Mouse (Mus musculus) embryonic fibroblast, embryonic 13.5 days (primary cell): Measurements from ENCODE around the gene Acad11.

Experiments used
- CTCF ChIP-seq: IDR thresholded peaks from 2 replicates; pipeline ENCODE4 v1.5.1; 2011; ENCODE audit warnings: mild to moderate bottlenecking, control low read depth, low read length, moderate library complexity, borderline replicate concordance; ENCODE audit not compliant: insufficient read depth
- POLR2A ChIP-seq: IDR thresholded peaks from 2 replicates; pipeline ENCODE4 v1.6.1; 2011; ENCODE audit warnings: low read depth, mild to moderate bottlenecking, control low read depth, low read length, moderate library complexity

GRCm38 (mm10) chr9:104128110-104128509 is 64.9 kb downstream of the Acad11 start:
- TF ChIP-seq CTCF = no peak
- no peak for TF ChIP-seq POLR2A
